Mouse (Mus musculus): ENCODE results near the gene Tmco1. TPM values are rescaled to one million over a fixed set of nuclear protein-coding genes. Genes with fewer than 3 reads are reported as not detected.

The Tmco1 gene
- polyA plus RNA-seq, 1 experiment from 2014 or later: 73.4 TPM

Small RNA genes within 50 kb of the gene (microRNA-seq; reads per million reads assigned to microRNA genes)
- gene Gm25911: 6.6 reads per million, percentile 17 among the genes with 10 or more reads in this experiment
- gene Mir6347: not detected

Other genes with a start within 250 kb of the Tmco1 start
- 135 TPM in 2 replicates for gene Uck2, start 23.1 kb upstream of the Tmco1 start, polyA plus RNA-seq (2016; fragmentation: Nextera tagmentation; extraction: Ambion mirVana)
- gene Aldh9a1, start 41.6 kb downstream of the Tmco1 start, polyA plus RNA-seq (2016; fragmentation: Nextera tagmentation; extraction: Ambion mirVana): 52.5 and 53.6 TPM in 2 replicates
- gene Mgst3, start 85.5 kb downstream of the Tmco1 start, polyA plus RNA-seq (2016; fragmentation: Nextera tagmentation; extraction: Ambion mirVana): 55.6 and 60.3 TPM in 2 replicates
- gene Lrrc52, start 158.4 kb downstream of the Tmco1 start, polyA plus RNA-seq (2016; fragmentation: Nextera tagmentation; extraction: Ambion mirVana): not detected in 2 replicates